Mouse (Mus musculus): ENCODE data around the gene Selplg. TPM values are rescaled to one million over a fixed set of nuclear protein-coding genes. Genes with fewer than 3 reads are reported as not detected.

The Selplg gene
- polyA plus RNA-seq, 1 experiment from 2014 or later: 2.2 TPM

DNA sequence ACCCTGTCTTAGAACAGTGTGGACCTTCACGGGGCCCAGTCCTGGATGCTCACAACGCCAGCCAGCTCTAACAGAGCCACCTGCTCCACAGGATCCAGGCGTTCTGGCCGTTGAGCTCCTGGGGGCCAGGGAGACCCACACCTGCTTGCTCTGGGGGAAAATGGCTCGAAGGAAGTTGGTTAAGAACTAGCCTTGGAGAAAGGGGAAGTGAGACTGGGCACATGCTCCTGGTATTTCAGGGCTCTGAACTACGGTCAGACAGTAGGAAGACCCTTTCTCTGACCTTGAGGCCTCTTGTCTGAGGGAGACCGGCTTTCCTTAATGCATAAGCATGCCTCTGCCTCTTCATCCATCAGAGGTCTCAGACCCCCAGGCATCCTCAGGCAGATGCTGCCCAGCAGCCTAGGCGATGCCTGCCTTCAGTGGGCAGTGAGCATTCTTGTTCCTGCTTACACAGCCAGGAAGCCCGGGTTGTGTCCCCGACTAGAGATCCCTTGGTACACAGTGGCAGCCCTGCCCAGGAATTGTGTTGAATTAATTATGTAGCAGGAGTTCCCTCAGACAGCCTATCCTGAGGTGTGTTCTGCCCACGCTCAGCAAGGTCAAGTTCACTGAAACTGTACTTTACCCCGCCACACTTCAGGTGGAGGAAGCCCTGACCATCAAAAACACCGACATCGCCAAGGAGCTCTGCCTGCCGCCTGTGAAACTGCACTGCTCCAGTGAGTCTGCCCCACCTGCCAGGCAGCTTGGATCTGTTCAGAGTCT, 56.1 kb downstream of the Selplg start:
- Histone ChIP-seq H3K27ac (no peak overlapping the region), H3K9ac (no peak overlapping the region), H3K4me2 (no peak overlapping the region), H3K4me3 (no peak overlapping the region), H3K4me1 (peaks cover 38% of the 10 kb centered on the region), H3K27me3 (no peaks in the 10 kb centered on the region), H3K9me3 (no peaks in the 10 kb centered on the region), H3K36me3 (peaks cover 42% of the 10 kb centered on the region)
- WGBS: 89% methylated on average over 15 of the region's 15 CpGs
- no peak for ATAC-seq (ENCODE audit: insufficient number of reproducible peaks, insufficient read depth, low FRiP score, low TSS enrichment, low read depth)

GRCm38 (mm10) chr5:113775585-113775984, 56.9 kb downstream of the Selplg start:
- H3K4me3 ChIP-seq: no peak overlapping the region
- H3K9ac ChIP-seq: no peak overlapping the region
- 87% methylated on average over 10 of the region's 10 CpGs for WGBS
- no peaks in the 10 kb centered on the region for H3K9me3 ChIP-seq
- no peak overlapping the region for H3K27ac ChIP-seq
- peaks cover 32% of the 10 kb centered on the region for H3K4me1 ChIP-seq
- ATAC-seq (ENCODE audit: insufficient number of reproducible peaks, insufficient read depth, low FRiP score, low TSS enrichment, low read depth): no peak
- no peaks in the 10 kb centered on the region for H3K27me3 ChIP-seq
- peaks cover 42% of the 10 kb centered on the region for H3K36me3 ChIP-seq
- H3K4me2 ChIP-seq: no peak overlapping the region

DNA sequence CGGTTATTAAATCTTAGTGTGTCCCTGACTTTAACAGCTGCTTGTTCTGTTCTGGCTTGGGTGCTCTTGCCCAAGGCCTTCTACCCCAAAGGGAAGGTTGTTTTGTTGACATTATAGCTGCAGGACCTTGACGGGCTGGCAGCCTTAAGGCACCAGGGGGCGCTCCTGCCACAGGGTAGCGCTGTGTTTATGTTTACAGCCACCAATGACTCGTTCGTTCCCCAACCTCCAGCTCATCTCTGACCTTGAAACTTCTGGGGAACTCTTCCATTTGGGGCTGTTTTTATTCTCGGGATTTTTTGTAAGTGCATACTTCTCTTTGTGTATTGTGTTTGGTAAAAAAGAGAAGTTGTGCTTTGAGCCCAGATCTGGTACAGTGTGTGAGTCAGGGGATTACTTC, 58.8 kb downstream of the Selplg start:
- peak overlapping the region; percentile 93 for H3K4me3 ChIP-seq
- 1% methylated on average over 7 of the region's 7 CpGs for WGBS
- H3K4me1 ChIP-seq: peaks cover 36% of the 10 kb centered on the region
- peaks cover 46% of the 10 kb centered on the region for H3K36me3 ChIP-seq
- H3K9me3 ChIP-seq: no peaks in the 10 kb centered on the region
- no peaks in the 10 kb centered on the region for H3K27me3 ChIP-seq
- peak overlapping the region; percentile 80 for H3K9ac ChIP-seq
- H3K27ac ChIP-seq: no peak overlapping the region
- ATAC-seq (ENCODE audit: insufficient number of reproducible peaks, insufficient read depth, low FRiP score, low TSS enrichment, low read depth): no peak
- H3K4me2 ChIP-seq: peak overlapping the region; percentile 83

DNA sequence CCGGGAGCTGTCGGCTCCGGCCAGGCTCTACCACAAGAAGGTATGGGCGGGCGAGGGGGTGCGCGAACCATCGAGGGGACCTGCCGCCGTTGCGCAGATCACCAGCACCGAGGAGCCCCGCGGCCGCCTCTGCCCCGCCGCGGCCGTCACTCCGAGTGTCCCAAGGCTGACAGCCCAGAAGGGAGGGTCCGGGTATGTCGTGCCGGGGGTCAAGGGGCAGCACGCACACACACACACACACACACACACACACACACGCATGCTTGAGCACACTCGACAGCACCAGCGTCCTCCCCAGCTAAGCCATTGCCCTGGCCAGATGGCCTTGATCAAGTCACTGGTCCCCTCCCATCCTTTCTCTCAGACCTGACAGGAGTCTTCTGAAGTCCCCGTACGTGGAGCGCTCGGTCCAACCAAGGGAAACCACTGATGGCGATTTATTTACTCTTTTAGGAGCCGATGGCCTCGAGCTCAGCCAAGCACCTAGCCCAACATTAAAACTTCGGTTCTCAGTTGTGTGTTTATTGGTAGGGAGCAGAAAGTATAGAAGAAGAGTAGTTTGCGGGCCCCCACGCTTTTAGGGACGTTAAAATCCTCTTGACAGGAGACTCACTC, 59.4 kb downstream of the Selplg start:
- Histone ChIP-seq H3K27me3 (no peaks in the 10 kb centered on the region), H3K27ac (peak overlapping the region; percentile 98), H3K4me3 (peak overlapping the region; percentile 93), H3K4me1 (peaks cover 31% of the 10 kb centered on the region), H3K36me3 (peaks cover 48% of the 10 kb centered on the region), H3K4me2 (peak overlapping the region; percentile 83), H3K9ac (peak overlapping the region; percentile 80), H3K9me3 (no peaks in the 10 kb centered on the region)
- under 1% methylated on average over 34 of the region's 38 CpGs for WGBS
- ATAC-seq (ENCODE audit: insufficient number of reproducible peaks, insufficient read depth, low FRiP score, low TSS enrichment, low read depth): peak; percentile 8; the same call in 1 of the 2 replicates

DNA sequence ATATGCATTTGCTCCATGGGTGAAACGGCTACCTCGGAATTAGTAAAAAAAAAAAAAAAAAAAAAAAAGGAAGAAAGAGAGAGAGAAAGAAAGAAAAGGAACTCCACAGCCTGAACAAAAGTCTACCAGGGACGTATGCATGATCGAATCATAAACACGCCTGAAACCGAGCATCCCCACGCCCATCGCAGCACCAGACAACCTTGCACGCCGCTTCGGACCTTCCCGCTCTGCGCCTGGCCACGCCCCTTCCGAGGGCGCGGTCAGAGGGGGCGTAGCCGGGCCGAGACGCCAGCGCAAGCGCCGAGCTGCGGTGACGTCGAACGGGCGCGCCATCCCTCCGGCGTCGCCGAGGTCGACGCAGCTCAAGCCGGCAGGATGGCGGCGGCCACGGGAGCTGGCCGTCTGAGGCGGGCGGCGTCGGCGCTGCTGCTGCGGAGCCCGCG, 60.0 kb downstream of the Selplg start, which contains the start of the genes Sart3 and Iscu:
TSS of gene Sart3 (minus strand) at position 61 of the 446 bp plus-strand sequence.
TSS of gene Iscu (plus strand) at position 299 of the 446 bp plus-strand sequence.
- Histone ChIP-seq H3K36me3 (peaks cover 49% of the 10 kb centered on the region), H3K27ac (peak within 1 kb of the TSS; percentile 98), H3K4me1 (peaks cover 31% of the 10 kb centered on the region), H3K4me3 (peak within 1 kb of the TSS; percentile 93), H3K9me3 (no peaks in the 10 kb centered on the region), H3K27me3 (no peaks in the 10 kb centered on the region), H3K9ac (peak within 1 kb of the TSS; percentile 96), H3K4me2 (peak within 1 kb of the TSS; percentile 83)
- peak; percentile 86 for ATAC-seq (ENCODE audit: insufficient number of reproducible peaks, insufficient read depth, low FRiP score, low TSS enrichment, low read depth)
- under 1% methylated on average over 45 of the region's 49 CpGs for WGBS

- ATAC-seq (ENCODE audit: insufficient number of reproducible peaks, insufficient read depth, low FRiP score, low TSS enrichment, low read depth): peak; percentile 54
- Histone ChIP-seq H3K27me3 (no peaks in the 10 kb centered on the region), H3K27ac (peak overlapping the region; percentile 98), H3K4me2 (peak overlapping the region; percentile 83), H3K4me1 (peaks cover 31% of the 10 kb centered on the region), H3K36me3 (peaks cover 49% of the 10 kb centered on the region), H3K9ac (peak overlapping the region; percentile 96), H3K9me3 (no peaks in the 10 kb centered on the region), H3K4me3 (peak overlapping the region; percentile 93)
- under 1% methylated on average over 97 of the region's 97 CpGs for WGBS
These were observed 61.0 kb downstream of the Selplg start for GRCm38 (mm10) chr5:113771213-113772162.

- no peak overlapping the region for H3K9ac ChIP-seq
- H3K27ac ChIP-seq: no peak overlapping the region
- ATAC-seq (ENCODE audit: insufficient number of reproducible peaks, insufficient read depth, low FRiP score, low TSS enrichment, low read depth): no peak
- peaks cover 40% of the 10 kb centered on the region for H3K36me3 ChIP-seq
- no peak overlapping the region for H3K4me3 ChIP-seq
- H3K4me1 ChIP-seq: peaks cover 29% of the 10 kb centered on the region
- H3K4me2 ChIP-seq: no peak overlapping the region
- H3K27me3 ChIP-seq: no peaks in the 10 kb centered on the region
- H3K9me3 ChIP-seq: no peaks in the 10 kb centered on the region
- WGBS: 87% methylated on average over 8 of the region's 8 CpGs
These were observed 63.6 kb downstream of the Selplg start for GRCm38 (mm10) chr5:113768806-113769205.

Other genes starting within 250 kb of the Selplg start
- gene Cmklr1, start 182.2 kb downstream of the Selplg start, polyA plus RNA-seq (2015; fragmentation: Nextera tagmentation; extraction: Ambion mirVana): 4.5 and 5.3 TPM in 2 replicates
- gene 1700069L16Rik, start 107.9 kb downstream of the Selplg start, polyA plus RNA-seq (2015; fragmentation: Nextera tagmentation; extraction: Ambion mirVana): not detected in 2 replicates
- 6.2 and 6.6 TPM in 2 replicates for gene Ficd, start 96.8 kb downstream of the Selplg start, polyA plus RNA-seq (2015; fragmentation: Nextera tagmentation; extraction: Ambion mirVana)
- 63.6 and 65.7 TPM in 2 replicates for gene Sart3, start 60.1 kb downstream of the Selplg start, polyA plus RNA-seq (2015; fragmentation: Nextera tagmentation; extraction: Ambion mirVana)
- gene Iscu, start 59.9 kb downstream of the Selplg start, polyA plus RNA-seq (2015; fragmentation: Nextera tagmentation; extraction: Ambion mirVana): 101 and 106 TPM in 2 replicates
- gene Tmem119, start 32.1 kb downstream of the Selplg start, polyA plus RNA-seq (2015; fragmentation: Nextera tagmentation; extraction: Ambion mirVana): 109 and 141 TPM in 2 replicates
- gene Coro1c, start 76.1 kb upstream of the Selplg start, polyA plus RNA-seq (2015; fragmentation: Nextera tagmentation; extraction: Ambion mirVana): 88.6 and 88.9 TPM in 2 replicates
- 14.2 and 18.8 TPM in 2 replicates for gene Ssh1, start 161.2 kb upstream of the Selplg start, polyA plus RNA-seq (2015; fragmentation: Nextera tagmentation; extraction: Ambion mirVana)
- gene Dao, start 171.1 kb upstream of the Selplg start, polyA plus RNA-seq (2015; fragmentation: Nextera tagmentation; extraction: Ambion mirVana): not detected in 2 replicates
- gene Usp30, start 232.8 kb upstream of the Selplg start, polyA plus RNA-seq (2015; fragmentation: Nextera tagmentation; extraction: Ambion mirVana): 13.0 and 16.4 TPM in 2 replicates